Comparison of ENCODE assay signal across 9 mouse cellular contexts in genomic region chr6:72359891-72360598, GRCm38 (mm10). TPM values are rescaled to one million over a fixed set of nuclear protein-coding genes. Genes with fewer than 3 reads are reported as not detected.
DNase-seq lines count a peak whose midpoint lies in the region; TF ChIP-seq lines count a peak whose summit lies in the region.
"Had no signal": no experiment of that assay in that cellular context is flagged by ENCODE, and none has a peak within 500 bp of the region (broad histone marks: within the 10 kb centered on the region; RNA-seq: fewer than 3 reads in every experiment).

No protein-coding gene starts in this region.

- H3K27ac ChIP-seq in kidney, adult 2 months (ENCODE audit: insufficient read depth, low read depth, low read length), result peak overlapping the region; percentile 94

- no peak for TF ChIP-seq CTCF in kidney, adult 2 months (conservative IDR thresholded peaks at IDR 0.05; ENCODE audit: insufficient read depth, insufficient read length, low read depth, low read length)
- TF ChIP-seq CTCF in E14TG2a.4 (conservative IDR thresholded peaks at IDR 0.05; ENCODE audit: low read length), result no peak

- H3K4me1 ChIP-seq in kidney, adult 2 months (ENCODE audit: control insufficient read depth, insufficient read depth, low read length), result peaks cover 20% of the 10 kb centered on the region; the same call in 1 of the 2 replicates
- peaks cover 63% of the 10 kb centered on the region for H3K4me1 ChIP-seq in E14TG2a.4 (replicated peaks; ENCODE audit: low read depth, low read length)

- peak; percentile 81 for DNase-seq in kidney, adult 2 months
- no peak for DNase-seq in kidney, postnatal 4 days
- DNase-seq in ES-CJ7 (ENCODE audit: low read depth, low spot score), result peak; percentile 46
- DNase-seq in kidney, postnatal 36 days, result peak; percentile 62 to 75
- DNase-seq in frontal cortex, postnatal 36 days (ENCODE audit: low spot score in 2 of 2), result no peak
- DNase-seq in thymus, adult 18-20 months, result no peak
- DNase-seq: lung, adult 2 months; spleen, adult 18-20 months had no signal

- TF ChIP-seq POLR2A in kidney, adult 2 months (IDR thresholded peaks at IDR 0.05; ENCODE audit: low read depth, low read length), result peak; percentile 33

- H3K9me3 ChIP-seq in E14TG2a.4 (ENCODE audit: low read length), result no peaks in the 10 kb centered on the region

- peak overlapping the region; percentile 34 for H3K4me3 ChIP-seq in kidney, adult 2 months (ENCODE audit: insufficient read depth, low read depth, low read length)
- peak overlapping the region; percentile 92 for H3K4me3 ChIP-seq in E14TG2a.4 (replicated peaks; ENCODE audit: low read length)

- 45% methylated on average over 11 of the region's 11 CpGs for WGBS in kidney, adult 2 months

- no peaks in the 10 kb centered on the region for H3K27me3 ChIP-seq in kidney, adult 2 months (replicated peaks; ENCODE audit: control insufficient read depth, insufficient read depth, low read length)
- H3K27me3 ChIP-seq in E14TG2a.4 (ENCODE audit: insufficient read depth, low read length), result peaks cover 14% of the 10 kb centered on the region

- H3K36me3 ChIP-seq in kidney, adult 2 months (ENCODE audit: control insufficient read depth, insufficient read depth, low read length), result peaks cover 7% of the 10 kb centered on the region; the same call in 1 of the 2 replicates
- peaks cover 41% of the 10 kb centered on the region for H3K36me3 ChIP-seq in E14TG2a.4 (ENCODE audit: insufficient read depth, low read length)

RNA-seq across cellular contexts. Expression of gene Tmem150a, which starts 4.8 kb away (rescaled TPM):
- 171 and 189 TPM in 2 replicates for polyA plus RNA-seq in kidney, adult 2 months (2012; rRNA removed)

RNA-seq across cellular contexts. Expression of gene Rnf181, which starts 6.7 kb away (rescaled TPM):
- 176 and 192 TPM in 2 replicates for polyA plus RNA-seq in kidney, adult 2 months (2012; rRNA removed)

RNA-seq across cellular contexts. Expression of gene 0610030E20Rik, which starts 12.9 kb away (rescaled TPM):
- 15.1 and 15.2 TPM in 2 replicates for polyA plus RNA-seq in kidney, adult 2 months (2012; rRNA removed)

RNA-seq across cellular contexts. Expression of gene Usp39, which starts 15.1 kb away (rescaled TPM):
- polyA plus RNA-seq in kidney, adult 2 months (2012; rRNA removed), result 17.8 and 18.2 TPM in 2 replicates

RNA-seq across cellular contexts. Expression of gene Vamp5, which starts 20.2 kb away (rescaled TPM):
- polyA plus RNA-seq in kidney, adult 2 months (2012; rRNA removed), result 48.7 and 60.1 TPM in 2 replicates

Comparison
In these comparisons a context has a peak if more than half of its experiments do, and no peak if none do; other contexts are left out.
1. DNase-seq: peak in kidney, adult 2 months (single experiment), ES-CJ7 (single experiment) and kidney, postnatal 36 days (2 of 2); none in kidney, postnatal 4 days (0 of 2), frontal cortex, postnatal 36 days (0 of 2) and thymus, adult 18-20 months (0 of 2).